Mouse (Mus musculus) cerebellum, adult 2 months (tissue): ENCODE measurements at regions not wholly inside any gene's neighbourhood (a gene's known extent, or its start where the extent isn't known, plus 50 kb on each side); places are given as distances from the start of the nearest gene placed in this dataset.

ENCODE experiments used
- DNase-seq, 2 experiments: peaks; one replicate each; pipeline ENCODE4 v3.0.0; 2021
- H3K27ac ChIP-seq: fragments of 200-500 bp; 2 replicates; pipeline ENCODE4 v1.5.1; 2012; ENCODE audit warnings: low read length, control low read depth, inconsistent platforms; ENCODE audit not compliant: insufficient read depth
- H3K27me3 ChIP-seq: fragments of 200-500 bp; 2 replicates; pipeline ENCODE4 v1.6.1; 2012; ENCODE audit warnings: inconsistent platforms, mild to moderate bottlenecking, low read length, moderate library complexity; ENCODE audit not compliant: control insufficient read depth, insufficient read depth
- H3K4me1 ChIP-seq: fragments of 200-500 bp; 2 replicates; pipeline ENCODE4 v1.6.1; 2011; ENCODE audit warnings: low read length; ENCODE audit not compliant: control insufficient read depth, insufficient read depth
- H3K4me3 ChIP-seq: fragments of 200-500 bp; replicated peaks from 2 replicates; pipeline ENCODE3; 2011; ENCODE audit warnings: mild to moderate bottlenecking, low read depth, low read length, control low read depth; ENCODE audit not compliant: insufficient read depth
- CTCF ChIP-seq: fragments of 200-500 bp; IDR thresholded peaks from 2 replicates; pipeline ENCODE4 v1.5.1; 2011; ENCODE audit warnings: low read depth, mild to moderate bottlenecking, control low read depth, low read length, moderate library complexity, borderline replicate concordance; ENCODE audit not compliant: insufficient read depth
- POLR2A ChIP-seq: fragments of 200-500 bp; IDR thresholded peaks from 2 replicates; pipeline ENCODE4 v1.6.1; 2011; ENCODE audit warnings: low read length, control low read depth, borderline replicate concordance; ENCODE audit not compliant: insufficient read depth
- WGBS: fragments of 180-500 bp; shearing (Covaris S2); methylation state at CpG from one replicate; pipeline ENCODE4 v1.1.7; 2018; 5-methylcytosine and 5-hydroxymethylcytosine counted together

- Histone ChIP-seq H3K27me3 (no peaks in the 10 kb centered on the region), H3K4me3 (no peak overlapping the region), H3K4me1 (no peaks in the 10 kb centered on the region), H3K27ac (no peak overlapping the region)
- 87% methylated on average over 3 of the region's 3 CpGs for WGBS
- no peak for DNase-seq
- TF ChIP-seq POLR2A = no peak
- TF ChIP-seq CTCF = no peak
Observed at GRCm38 (mm10) chr1:43298746-43299145, 102.0 kb upstream of the Fhl2 start.

- H3K27ac ChIP-seq = no peak overlapping the region
- no peaks in the 10 kb centered on the region for H3K27me3 ChIP-seq
- TF ChIP-seq POLR2A (no peak), CTCF (no peak)
- 51% methylated on average over 7 of the region's 7 CpGs for WGBS
- no peak overlapping the region for H3K4me3 ChIP-seq
- H3K4me1 ChIP-seq = no peaks in the 10 kb centered on the region
- DNase-seq = peak in 1 of 2 experiments; percentile 43
Observed at GRCm38 (mm10) chr1:43299490-43300302, 102.9 kb upstream of the Fhl2 start.

GRCm38 (mm10) chr1:43300676-43301075, 103.9 kb upstream of the Fhl2 start:
- WGBS = 97% methylated on average over 5 of the region's 5 CpGs
- Histone ChIP-seq H3K4me1 (no peaks in the 10 kb centered on the region), H3K4me3 (no peak overlapping the region), H3K27me3 (no peaks in the 10 kb centered on the region), H3K27ac (no peak overlapping the region)
- no peak for DNase-seq
- TF ChIP-seq CTCF = no peak
- no peak for TF ChIP-seq POLR2A

- TF ChIP-seq CTCF = no peak
- no peak for TF ChIP-seq POLR2A
- no peak overlapping the region for H3K4me3 ChIP-seq
- H3K27me3 ChIP-seq = no peaks in the 10 kb centered on the region
- DNase-seq = no peak
- no peaks in the 10 kb centered on the region for H3K4me1 ChIP-seq
- 79% methylated on average over 7 of the region's 7 CpGs for WGBS
- H3K27ac ChIP-seq = no peak overlapping the region
Observed at GRCm38 (mm10) chr1:43301866-43302571, 105.2 kb upstream of the Fhl2 start.

- H3K4me3 ChIP-seq = no peak overlapping the region
- H3K27me3 ChIP-seq = no peaks in the 10 kb centered on the region
- H3K27ac ChIP-seq = no peak overlapping the region
- TF ChIP-seq CTCF (no peak), POLR2A (no peak)
- H3K4me1 ChIP-seq = no peaks in the 10 kb centered on the region
- no peak for DNase-seq
- WGBS = 50% methylated on average over 7 of the region's 7 CpGs
Observed at GRCm38 (mm10) chr1:43302657-43303056, 105.9 kb upstream of the Fhl2 start.

GRCm38 (mm10) chr1:43305349-43306278, 108.8 kb upstream of the Fhl2 start:
- H3K4me3 ChIP-seq = no peak overlapping the region
- no peaks in the 10 kb centered on the region for H3K4me1 ChIP-seq
- DNase-seq = no peak
- 52% methylated on average over 9 of the region's 9 CpGs for WGBS
- H3K27ac ChIP-seq = no peak overlapping the region
- no peaks in the 10 kb centered on the region; the same call in 1 of the 2 replicates for H3K27me3 ChIP-seq
- TF ChIP-seq POLR2A = no peak
- no peak for TF ChIP-seq CTCF
